In genomic region chr5:89728117-89728516, GRCm38 (mm10) we compare ENCODE assay signal across 13 mouse cellular contexts.
"Had no signal": no experiment of that assay in that cellular context is flagged by ENCODE, and none has a peak within 500 bp of the region (broad histone marks: within the 10 kb centered on the region; RNA-seq: fewer than 3 reads in every experiment).

No protein-coding gene starts in this region.

- H3K27me3 ChIP-seq: liver, embryonic 13.5 days had no signal

- H3K4me2 ChIP-seq: liver, embryonic 13.5 days; midbrain, embryonic 11.5 days had no signal

- H3K4me1 ChIP-seq: liver, embryonic 13.5 days had no signal

- H3K4me3 ChIP-seq: layer of hippocampus, adult 2 months; left cerebral cortex, adult 2 months; liver, embryonic 13.5 days had no signal

- H3K9me3 ChIP-seq: liver, embryonic 13.5 days had no signal

- H3K27ac ChIP-seq: kidney, postnatal 0 days; layer of hippocampus, adult 2 months; left cerebral cortex, adult 2 months; liver, embryonic 13.5 days had no signal

- H3K36me3 ChIP-seq: liver, embryonic 13.5 days had no signal

- DNase-seq: kidney, postnatal 25 days; layer of hippocampus, adult 9-11 months; liver, embryonic 13.5 days; lung, adult 2 months; lung, postnatal 14 days; lung, postnatal 4 days; midbrain, embryonic 14.5 days; thymus, adult 18-20 months; thymus, postnatal 36 days had no signal

- H3K9ac ChIP-seq: liver, embryonic 13.5 days had no signal
